Mouse (Mus musculus): ENCODE data around the gene Fgfr2. TPM values are rescaled to one million over a fixed set of nuclear protein-coding genes. Genes with fewer than 3 reads are reported as not detected.
"Not testable (repeated sequence)": the region's sequence is repeated elsewhere in the genome, so short reads cannot be mapped to it uniquely, and the experiment has no call there.

Fgfr2 gene
- polyA plus RNA-seq, 1 experiment from 2014 or later: 81.1 TPM

DNA sequence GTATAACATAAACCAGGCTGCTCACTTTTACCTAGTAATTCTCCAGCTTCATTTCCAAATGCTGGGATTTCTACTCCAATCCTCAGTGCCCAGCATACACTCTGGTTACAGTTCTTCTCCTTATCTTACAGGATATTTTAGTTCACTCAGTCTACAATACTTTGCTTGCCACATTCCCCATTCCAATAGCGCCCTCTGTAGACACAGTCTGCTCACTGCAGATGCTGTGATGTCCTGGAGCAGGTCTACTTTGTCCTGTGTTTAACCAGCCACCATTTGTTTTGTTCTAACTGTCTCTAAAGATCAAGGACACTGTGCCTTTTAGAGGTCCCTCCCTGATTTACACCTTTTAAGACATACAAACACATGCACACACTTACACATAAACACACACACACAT is 2055.0 kb downstream of the Fgfr2 start:
- 9% methylated on average over 1 of the region's 1 CpGs for WGBS
- H3K4me1 ChIP-seq; H3K36me3 ChIP-seq; H3K9ac ChIP-seq; ATAC-seq (ENCODE audit: low FRiP score); H3K4me3 ChIP-seq; H3K27ac ChIP-seq; H3K9me3 ChIP-seq (replicated peaks); H3K4me2 ChIP-seq (replicated peaks); H3K27me3 ChIP-seq: not testable (repeated sequence)

DNA sequence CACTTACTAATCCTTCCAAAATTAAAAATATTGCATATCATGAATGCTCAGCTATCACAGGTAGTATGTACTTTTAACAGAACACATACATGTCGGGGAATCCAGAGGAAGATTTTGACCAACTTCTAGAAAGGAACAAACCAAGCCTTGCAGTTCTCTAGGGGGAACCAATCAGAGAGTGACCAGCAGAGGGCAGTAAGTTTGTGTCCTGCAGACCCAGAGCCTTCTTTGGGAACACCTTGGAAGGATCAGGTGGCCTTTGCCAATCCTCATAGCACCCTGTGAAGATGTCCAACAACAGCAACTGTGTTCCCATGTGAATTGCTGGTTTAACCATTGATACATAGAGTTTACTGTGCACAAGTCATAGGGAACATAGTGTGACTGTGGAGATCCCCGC is 2060.6 kb downstream of the Fgfr2 start:
- no peak for ATAC-seq (ENCODE audit: low FRiP score)
- Histone ChIP-seq H3K27me3 (no peaks in the 10 kb centered on the region), H3K4me3 (no peak overlapping the region), H3K36me3 (no peaks in the 10 kb centered on the region), H3K27ac (no peak overlapping the region), H3K9me3 (replicated peaks) (no peaks in the 10 kb centered on the region), H3K4me2 (replicated peaks) (no peak overlapping the region), H3K9ac (no peak overlapping the region), H3K4me1 (no peaks in the 10 kb centered on the region)
- 89% methylated on average over 2 of the region's 2 CpGs for WGBS

- H3K36me3 ChIP-seq; H3K4me2 ChIP-seq (replicated peaks); H3K9ac ChIP-seq; H3K4me1 ChIP-seq; H3K27me3 ChIP-seq; H3K4me3 ChIP-seq; ATAC-seq (ENCODE audit: low FRiP score); H3K27ac ChIP-seq; H3K9me3 ChIP-seq (replicated peaks): not testable (repeated sequence)
- WGBS: 71% methylated on average over 2 of the region's 2 CpGs
These were observed 2063.3 kb downstream of the Fgfr2 start for GRCm38 (mm10) chr7:131059808-131060207.

GRCm38 (mm10) chr7:131057918-131058317 is 2065.2 kb downstream of the Fgfr2 start:
- not testable (repeated sequence) for H3K4me1 ChIP-seq; ATAC-seq (ENCODE audit: low FRiP score); H3K27me3 ChIP-seq; H3K9ac ChIP-seq; H3K9me3 ChIP-seq (replicated peaks); H3K27ac ChIP-seq; H3K4me2 ChIP-seq (replicated peaks); H3K4me3 ChIP-seq; H3K36me3 ChIP-seq
- WGBS: 83% methylated on average over 9 of the region's 9 CpGs

GRCm38 (mm10) chr7:131054808-131055370 is 2068.3 kb downstream of the Fgfr2 start:
- no peaks in the 10 kb centered on the region for H3K4me1 ChIP-seq
- no peak for ATAC-seq (ENCODE audit: low FRiP score)
- no peaks in the 10 kb centered on the region for H3K36me3 ChIP-seq
- no peaks in the 10 kb centered on the region for H3K27me3 ChIP-seq
- H3K9me3 ChIP-seq (replicated peaks): no peaks in the 10 kb centered on the region
- no peak overlapping the region for H3K4me3 ChIP-seq
- H3K27ac ChIP-seq: no peak overlapping the region
- no peak overlapping the region for H3K9ac ChIP-seq
- no peak overlapping the region for H3K4me2 ChIP-seq (replicated peaks)

- H3K4me2 ChIP-seq (replicated peaks); H3K27me3 ChIP-seq; H3K36me3 ChIP-seq; H3K4me3 ChIP-seq; H3K27ac ChIP-seq; ATAC-seq (ENCODE audit: low FRiP score); H3K9ac ChIP-seq; H3K4me1 ChIP-seq; H3K9me3 ChIP-seq (replicated peaks): not testable (repeated sequence)
- 85% methylated on average over 8 of the region's 8 CpGs for WGBS
These were observed 2073.3 kb downstream of the Fgfr2 start for GRCm38 (mm10) chr7:131049829-131050228.

DNA sequence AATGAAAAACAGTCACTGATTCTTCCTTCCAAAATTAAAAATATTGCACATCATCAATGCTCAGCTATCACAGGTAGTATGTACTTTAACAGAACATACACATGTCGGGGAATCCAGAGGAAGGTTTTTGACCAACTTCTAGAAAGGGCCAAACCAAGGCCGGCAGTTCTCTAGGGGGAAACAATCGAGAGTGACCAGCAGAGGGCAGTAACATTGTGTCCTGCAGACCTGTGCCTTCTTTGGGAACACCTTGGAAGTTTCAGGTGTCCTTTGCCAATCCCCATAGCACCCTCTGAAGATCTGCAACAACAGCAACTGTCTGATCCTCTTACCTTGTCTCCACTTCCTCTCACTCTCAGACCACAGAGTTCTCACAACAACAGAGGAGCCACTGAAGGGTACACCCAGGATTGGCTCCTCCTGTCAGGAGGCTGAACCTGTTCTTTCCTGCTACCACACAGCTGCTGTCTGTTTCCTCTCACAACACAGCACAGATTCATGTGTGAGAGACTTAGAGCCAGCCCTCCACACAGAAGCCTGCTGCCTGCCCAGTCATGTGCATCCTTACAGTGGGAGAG is 2077.8 kb downstream of the Fgfr2 start:
- H3K27ac ChIP-seq; H3K4me1 ChIP-seq; ATAC-seq (ENCODE audit: low FRiP score); H3K36me3 ChIP-seq; H3K4me2 ChIP-seq (replicated peaks); H3K9ac ChIP-seq; H3K4me3 ChIP-seq; H3K27me3 ChIP-seq; H3K9me3 ChIP-seq (replicated peaks): not testable (repeated sequence)
- 28% methylated on average over 3 of the region's 3 CpGs for WGBS

DNA sequence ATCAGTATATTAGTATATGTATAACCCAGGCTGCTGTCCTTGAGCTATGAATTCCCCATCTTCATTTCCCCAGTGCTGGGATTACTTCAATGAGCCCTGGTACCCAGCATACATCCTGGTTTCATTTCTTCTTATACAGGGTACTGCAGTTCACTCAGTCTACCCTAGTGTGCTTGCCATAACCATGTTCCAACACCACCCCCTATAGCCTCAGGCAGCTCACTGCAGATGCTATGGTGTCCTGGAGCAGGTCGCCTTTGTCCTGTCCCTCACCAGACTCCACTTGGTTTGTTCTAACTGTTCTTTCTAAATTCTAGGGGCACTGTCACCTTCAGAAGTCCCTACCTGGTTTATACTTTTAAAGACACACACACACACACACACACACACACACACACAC is 2080.5 kb downstream of the Fgfr2 start:
- H3K4me1 ChIP-seq: no peaks in the 10 kb centered on the region
- H3K36me3 ChIP-seq: no peaks in the 10 kb centered on the region
- WGBS: 48% methylated on average over 1 of the region's 1 CpGs
- H3K27ac ChIP-seq: no peak overlapping the region
- H3K27me3 ChIP-seq: no peaks in the 10 kb centered on the region
- H3K4me3 ChIP-seq: no peak overlapping the region
- H3K9me3 ChIP-seq (replicated peaks): no peaks in the 10 kb centered on the region
- ATAC-seq (ENCODE audit: low FRiP score): no peak
- H3K9ac ChIP-seq: no peak overlapping the region
- H3K4me2 ChIP-seq (replicated peaks): no peak overlapping the region

DNA sequence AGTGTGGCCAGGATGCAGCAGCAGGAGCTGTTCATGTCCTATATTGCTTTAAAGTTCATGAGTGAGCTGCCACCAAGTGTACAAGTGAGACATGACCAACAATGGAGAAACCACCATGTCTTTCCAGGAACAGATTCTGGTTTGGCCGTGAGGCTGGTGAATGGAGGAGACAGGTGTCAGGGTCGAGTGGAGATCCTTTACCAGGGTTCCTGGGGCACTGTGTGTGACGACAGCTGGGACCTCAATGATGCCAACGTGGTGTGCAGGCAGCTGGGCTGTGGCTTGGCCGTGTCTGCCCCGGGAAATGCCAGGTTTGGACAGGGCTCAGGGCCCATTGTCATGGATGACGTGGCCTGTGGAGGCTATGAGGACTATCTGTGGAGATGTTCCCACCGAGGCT is 2082.4 kb downstream of the Fgfr2 start:
- H3K4me2 ChIP-seq (replicated peaks); ATAC-seq (ENCODE audit: low FRiP score); H3K27ac ChIP-seq; H3K9ac ChIP-seq; H3K27me3 ChIP-seq; H3K36me3 ChIP-seq; H3K4me3 ChIP-seq; H3K9me3 ChIP-seq (replicated peaks); H3K4me1 ChIP-seq: not testable (repeated sequence)
- 88% methylated on average over 8 of the region's 8 CpGs for WGBS

- Histone ChIP-seq H3K36me3 (no peaks in the 10 kb centered on the region), H3K27me3 (no peaks in the 10 kb centered on the region), H3K4me1 (no peaks in the 10 kb centered on the region), H3K4me3 (no peak overlapping the region), H3K9me3 (replicated peaks) (no peaks in the 10 kb centered on the region), H3K9ac (no peak overlapping the region), H3K27ac (no peak overlapping the region), H3K4me2 (replicated peaks) (no peak overlapping the region)
- no peak for ATAC-seq (ENCODE audit: low FRiP score)
- WGBS: 85% methylated on average over 2 of the region's 2 CpGs
These were observed 2086.1 kb downstream of the Fgfr2 start for GRCm38 (mm10) chr7:131037083-131037482.

DNA sequence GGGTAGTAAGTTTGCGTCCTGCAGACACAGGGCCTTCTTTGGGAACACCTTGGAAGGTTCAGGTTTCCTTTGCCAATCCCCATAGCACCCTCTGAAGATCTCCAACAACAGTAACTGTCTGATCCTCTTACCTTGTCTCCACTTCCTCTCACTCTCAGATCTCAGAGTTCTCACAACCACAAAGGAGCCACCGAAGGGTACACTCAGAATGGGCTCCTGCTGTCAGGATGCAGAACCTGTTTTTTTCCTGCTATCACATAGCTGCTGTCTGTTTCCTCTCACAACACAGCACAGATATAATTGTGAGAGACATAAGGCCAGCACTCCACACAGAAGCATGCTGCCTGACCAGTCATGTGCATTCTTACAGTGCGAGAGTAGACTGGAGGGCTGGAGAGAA is 2086.8 kb downstream of the Fgfr2 start:
- no peak overlapping the region for H3K9ac ChIP-seq
- no peak overlapping the region for H3K4me3 ChIP-seq
- no peaks in the 10 kb centered on the region for H3K27me3 ChIP-seq
- 84% methylated on average over 3 of the region's 3 CpGs for WGBS
- H3K9me3 ChIP-seq (replicated peaks): no peaks in the 10 kb centered on the region
- H3K4me2 ChIP-seq (replicated peaks): no peak overlapping the region
- H3K27ac ChIP-seq: no peak overlapping the region
- H3K4me1 ChIP-seq: no peaks in the 10 kb centered on the region
- H3K36me3 ChIP-seq: no peaks in the 10 kb centered on the region
- no peak for ATAC-seq (ENCODE audit: low FRiP score)

DNA sequence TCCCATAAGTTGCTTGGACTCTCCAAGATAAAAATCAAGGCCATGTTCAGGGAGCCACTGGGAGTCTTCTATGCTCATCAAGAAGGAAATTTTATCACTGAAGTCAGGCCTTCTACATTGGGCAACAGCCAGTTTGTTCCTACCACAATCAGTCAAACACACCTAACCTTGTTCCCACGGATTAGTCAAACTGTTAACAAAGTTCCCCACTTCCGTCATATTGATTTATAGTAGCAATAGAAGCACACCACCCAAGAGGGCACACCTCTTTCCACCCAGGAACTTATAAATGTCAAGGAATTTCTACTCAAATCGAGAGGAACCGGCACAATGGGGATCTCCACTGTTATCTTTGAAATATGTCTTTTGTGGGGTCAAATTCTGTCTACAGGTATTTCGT is 2091.4 kb downstream of the Fgfr2 start, which contains the start of gene Dmbt1:
Gene Dmbt1 (plus strand): TSS at position 299 of the 400 bp plus-strand sequence.
- H3K27ac ChIP-seq: no peak within 1 kb of the TSS
- no peaks in the 10 kb centered on the region for H3K9me3 ChIP-seq (replicated peaks)
- no peak within 1 kb of the TSS for H3K4me2 ChIP-seq (replicated peaks)
- no peak within 1 kb of the TSS for H3K4me3 ChIP-seq
- H3K27me3 ChIP-seq: no peaks in the 10 kb centered on the region
- H3K4me1 ChIP-seq: no peaks in the 10 kb centered on the region
- no peaks in the 10 kb centered on the region for H3K36me3 ChIP-seq
- WGBS: 84% methylated on average over 5 of the region's 5 CpGs
- no peak for ATAC-seq (ENCODE audit: low FRiP score)
- H3K9ac ChIP-seq: no peak within 1 kb of the TSS

DNA sequence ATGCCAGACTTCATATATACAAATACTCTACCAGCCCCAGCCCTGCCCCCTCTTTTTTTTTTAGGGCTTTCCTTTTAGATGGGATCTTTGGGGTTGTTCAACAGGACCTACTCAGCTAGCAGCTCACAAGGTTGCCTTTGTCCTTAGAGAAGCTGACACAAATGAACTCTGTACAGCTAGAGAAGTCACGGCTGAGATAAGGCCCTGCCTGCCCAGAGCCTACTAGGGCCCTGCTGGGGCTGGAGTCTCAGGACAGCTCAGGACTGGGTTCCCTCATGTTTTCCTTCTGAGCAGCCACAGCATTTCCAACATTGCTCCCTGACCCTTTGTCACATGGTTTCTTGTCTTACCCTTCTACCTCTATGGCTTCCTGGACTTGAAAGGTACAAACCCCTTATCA is 2095.6 kb downstream of the Fgfr2 start:
- Histone ChIP-seq H3K27ac (no peak overlapping the region), H3K9ac (no peak overlapping the region), H3K4me1 (no peaks in the 10 kb centered on the region), H3K4me2 (replicated peaks) (no peak overlapping the region), H3K36me3 (no peaks in the 10 kb centered on the region), H3K9me3 (replicated peaks) (no peaks in the 10 kb centered on the region), H3K27me3 (no peaks in the 10 kb centered on the region; the same call in 1 of the 2 replicates), H3K4me3 (no peak overlapping the region)
- WGBS: 56% methylated on average over 1 of the region's 1 CpGs
- ATAC-seq (ENCODE audit: low FRiP score): no peak

Data from hindbrain, embryonic 12.5 days (tissue).